Mouse (Mus musculus) thymus, adult 2 months (tissue): ENCODE measurements around the gene Zcchc13. TPM values are rescaled to one million over a fixed set of nuclear protein-coding genes. Genes with fewer than 3 reads are reported as not detected.
A peak's percentile ranks its signal among the peaks of the same experiment; 100 is the strongest.

Source experiments
- DNase-seq: peaks from one replicate; pipeline ENCODE4 v3.0.0; 2021
- H3K27ac ChIP-seq: fragments of 200-500 bp; 2 replicates; pipeline ENCODE4 v1.5.1; 2012; ENCODE audit warnings: low read length, control low read depth; ENCODE audit not compliant: control insufficient read depth, insufficient read depth
- H3K27me3 ChIP-seq: fragments of 200-500 bp; 2 replicates; pipeline ENCODE4 v1.6.1; 2012; ENCODE audit warnings: mild to moderate bottlenecking, low read length, moderate library complexity, mixed read lengths; ENCODE audit not compliant: control insufficient read depth, insufficient read depth
- H3K36me3 ChIP-seq: fragments of 200-500 bp; 2 replicates; pipeline ENCODE4 v1.6.1; 2012; ENCODE audit warnings: mild to moderate bottlenecking, low read length, moderate library complexity; ENCODE audit not compliant: control insufficient read depth, insufficient read depth
- H3K4me1 ChIP-seq: fragments of 200-500 bp; replicated peaks from 2 replicates; pipeline ENCODE4 v1.6.1; 2012; ENCODE audit warnings: low read length; ENCODE audit not compliant: control insufficient read depth, insufficient read depth
- H3K4me3 ChIP-seq: fragments of 200-500 bp; 2 replicates; pipeline ENCODE4 v1.5.1; 2012; ENCODE audit warnings: mild to moderate bottlenecking, low read length, control low read depth, moderate library complexity; ENCODE audit not compliant: control insufficient read depth, insufficient read depth
- CTCF ChIP-seq: fragments of 200-500 bp; IDR thresholded peaks from 2 replicates; pipeline ENCODE4 v1.5.1; 2012; ENCODE audit warnings: mild to moderate bottlenecking, control low read depth, low read length, moderate library complexity, borderline replicate concordance; ENCODE audit not compliant: control insufficient read depth, poor library complexity, insufficient read depth; ENCODE audit errors: extremely low read depth
- POLR2A ChIP-seq: fragments of 200-500 bp; IDR thresholded peaks from 2 replicates; pipeline ENCODE4 v1.6.1; 2012; ENCODE audit warnings: mild to moderate bottlenecking, low read length, control low read depth, moderate library complexity; ENCODE audit not compliant: control insufficient read depth, poor library complexity, insufficient read depth; ENCODE audit errors: extremely low read depth
- WGBS: fragments of 180-500 bp; shearing (Covaris S2); methylation state at CpG from one replicate; pipeline ENCODE4 v1.1.7; 2018; 5-methylcytosine and 5-hydroxymethylcytosine counted together
- polyA plus RNA-seq: library from polyadenylated mRNA; depleted of rRNA; stranded (reverse); fragments of >200 nt; gene quantifications from 2 replicates; pipeline ENCODE4 v1.2.3, GENCODE M21; 2012

Zcchc13 gene
- polyA plus RNA-seq, 1 experiment: 0.12 TPM

DNA sequence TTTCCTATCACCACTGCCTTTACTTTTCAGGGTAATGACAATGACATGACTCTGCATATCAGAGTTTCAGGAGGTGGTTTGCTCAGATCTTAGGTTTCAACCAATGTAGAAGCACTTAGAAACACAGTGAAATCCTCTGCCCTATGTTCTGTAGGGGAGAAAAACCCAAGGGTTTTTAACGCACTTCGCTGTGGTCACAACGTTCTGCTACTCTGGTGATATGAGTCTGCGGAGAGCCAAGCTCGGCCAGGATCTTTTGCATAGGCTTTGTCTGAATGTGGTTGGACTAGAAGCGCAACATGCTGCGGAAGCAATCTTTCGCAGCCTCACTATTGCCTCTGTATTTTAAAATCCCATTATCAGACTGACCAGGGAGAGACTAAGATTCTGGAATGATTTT, 8.6 kb upstream of the Zcchc13 start:
- Histone ChIP-seq H3K36me3 (no peaks in the 10 kb centered on the region), H3K27ac (peak overlapping the region; percentile 90), H3K4me3 (peak overlapping the region; percentile 50), H3K27me3 (no peaks in the 10 kb centered on the region), H3K4me1 (0 out of 2 replicates have a peak, but pooled peaks cover 2% of the 10 kb centered on the region)
- TF ChIP-seq POLR2A: no peak
- no peak for TF ChIP-seq CTCF
- peak; percentile 12 for DNase-seq
- WGBS: under 1% methylated on average over 8 of the region's 8 CpGs

DNA sequence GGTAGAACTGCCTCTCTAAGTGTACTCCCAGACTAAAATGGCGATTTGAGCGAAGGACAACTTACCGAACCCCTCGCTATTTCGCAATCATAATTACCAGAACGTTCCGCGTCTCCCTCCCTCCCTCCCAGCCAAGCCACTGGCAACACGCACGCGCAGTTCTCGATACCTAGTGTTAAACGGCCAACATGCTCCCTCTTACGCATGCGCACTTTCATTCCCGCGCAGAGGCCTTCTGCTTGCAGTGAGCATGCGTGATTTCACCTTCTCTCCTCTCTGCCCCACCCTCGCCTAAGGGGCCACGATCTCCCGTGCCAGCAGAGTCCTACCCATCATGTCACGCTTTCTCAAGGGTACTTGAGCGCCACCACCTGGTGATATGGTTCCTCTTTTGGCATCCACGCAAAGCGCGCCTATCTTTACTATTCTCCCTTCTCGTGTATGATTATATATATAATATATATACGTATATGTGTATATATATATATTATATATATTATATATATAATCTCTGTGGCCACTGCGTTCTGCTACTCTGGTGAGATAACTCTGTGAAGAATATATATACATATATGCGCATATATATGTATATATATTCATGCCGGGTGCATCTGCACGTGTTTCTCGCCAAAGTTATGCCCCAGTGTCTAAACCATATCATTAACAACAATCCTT, 8.0 kb upstream of the Zcchc13 start:
- peak; percentile 88 for DNase-seq
- H3K36me3 ChIP-seq: no peaks in the 10 kb centered on the region
- 0 out of 2 replicates have a peak, but pooled peaks cover 2% of the 10 kb centered on the region for H3K4me1 ChIP-seq
- TF ChIP-seq POLR2A (peak; percentile 61; the same call in 1 of the 2 replicates), CTCF (peak; percentile 47; the same call in 1 of the 2 replicates)
- peak overlapping the region; percentile 50 for H3K4me3 ChIP-seq
- WGBS: under 1% methylated on average over 33 of the region's 33 CpGs
- H3K27me3 ChIP-seq: no peaks in the 10 kb centered on the region
- peak overlapping the region; percentile 90; the same call in 1 of the 2 replicates for H3K27ac ChIP-seq

DNA sequence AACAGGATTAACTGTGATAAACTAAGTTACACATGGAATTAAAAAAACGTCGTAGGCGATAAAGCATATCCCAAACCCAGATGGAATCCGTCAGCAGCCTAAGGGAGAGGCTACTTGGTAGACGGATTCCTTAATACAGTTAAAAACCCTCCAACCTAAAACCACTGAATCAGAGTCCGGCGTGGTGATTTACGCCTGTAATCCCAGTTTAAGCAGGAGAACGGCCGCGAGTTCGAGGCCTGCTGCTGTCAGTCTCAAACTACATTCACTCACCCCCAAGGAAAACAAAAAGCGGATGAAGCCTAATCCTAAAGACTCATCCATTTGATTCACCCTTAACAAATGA, 7.5 kb upstream of the Zcchc13 start:
- WGBS: 7% methylated on average over 13 of the region's 13 CpGs
- DNase-seq: no peak
- H3K27ac ChIP-seq: no peak overlapping the region

DNA sequence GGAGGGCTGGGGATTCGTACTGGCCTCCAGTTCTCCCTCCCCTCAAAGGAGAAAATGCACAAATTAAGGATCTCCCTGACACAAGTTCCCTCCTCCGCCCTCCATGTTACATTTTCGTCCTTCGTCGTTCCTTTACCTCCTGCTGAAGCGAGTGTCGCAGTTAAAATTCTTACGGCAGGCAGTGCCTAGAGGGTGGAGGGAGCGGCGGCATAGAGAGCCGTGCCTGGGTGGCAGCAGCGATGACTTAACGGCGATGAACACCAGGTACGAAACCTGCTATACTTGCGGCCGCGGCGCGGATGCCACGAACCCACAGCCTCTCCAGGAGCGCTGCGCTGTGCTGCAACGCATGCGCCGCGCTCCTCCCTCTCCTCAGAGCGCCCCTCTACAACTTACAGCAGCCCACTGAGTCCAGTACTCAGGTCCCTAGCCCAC, 7.0 kb upstream of the Zcchc13 start:
- H3K36me3 ChIP-seq: no peaks in the 10 kb centered on the region
- no peak for TF ChIP-seq CTCF
- TF ChIP-seq POLR2A: no peak
- H3K27ac ChIP-seq: peak overlapping the region; percentile 52; the same call in 1 of the 2 replicates
- WGBS: under 1% methylated on average over 18 of the region's 28 CpGs
- no peaks in the 10 kb centered on the region for H3K27me3 ChIP-seq
- H3K4me1 ChIP-seq: 0 out of 2 replicates have a peak, but pooled peaks cover 2% of the 10 kb centered on the region
- peak; percentile 57 for DNase-seq
- peak overlapping the region; percentile 54 for H3K4me3 ChIP-seq

More for the DNA sequence above, 7.5 kb upstream of the Zcchc13 start:
- TF ChIP-seq CTCF (no peak), POLR2A (no peak)
- Histone ChIP-seq H3K4me3 (peak overlapping the region; percentile 33), H3K4me1 (0 out of 2 replicates have a peak, but pooled peaks cover 2% of the 10 kb centered on the region), H3K36me3 (no peaks in the 10 kb centered on the region), H3K27me3 (no peaks in the 10 kb centered on the region)

DNA sequence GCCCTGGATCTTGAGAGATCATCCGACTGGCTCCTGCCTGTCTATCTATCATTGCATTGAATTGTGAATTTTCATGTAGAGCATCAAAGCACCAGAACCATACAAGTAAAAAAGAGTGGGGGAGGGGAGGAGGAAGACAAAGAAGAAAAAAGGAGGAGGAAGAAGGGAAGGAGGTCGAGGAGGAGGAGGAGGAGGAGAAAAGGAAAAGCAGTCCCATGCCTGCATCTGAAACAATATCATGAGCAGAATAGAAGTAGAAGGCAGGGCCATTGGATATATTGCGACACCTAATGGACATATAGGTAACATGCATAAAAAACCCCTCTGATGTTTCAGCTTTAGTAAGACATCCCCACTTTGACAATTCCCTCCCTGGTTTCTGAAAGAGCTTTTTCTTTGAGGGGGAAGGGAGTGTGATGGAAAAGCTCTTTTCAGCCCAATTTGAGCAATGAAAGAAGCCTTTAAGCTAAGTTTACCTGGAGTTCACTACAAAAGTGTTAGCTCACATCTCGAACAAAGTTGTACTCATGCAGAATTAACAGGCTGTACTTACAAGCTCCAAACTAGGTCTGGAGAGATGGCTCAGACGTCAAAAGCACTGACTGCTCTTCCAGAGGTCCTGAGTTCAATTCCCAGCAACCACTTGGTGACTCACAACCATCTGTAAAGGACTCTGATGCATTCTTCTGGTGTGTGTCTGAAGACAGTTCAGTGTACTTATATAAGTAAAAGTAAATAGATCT, 5.8 kb upstream of the Zcchc13 start:
- WGBS: 43% methylated on average over 5 of the region's 5 CpGs

DNA sequence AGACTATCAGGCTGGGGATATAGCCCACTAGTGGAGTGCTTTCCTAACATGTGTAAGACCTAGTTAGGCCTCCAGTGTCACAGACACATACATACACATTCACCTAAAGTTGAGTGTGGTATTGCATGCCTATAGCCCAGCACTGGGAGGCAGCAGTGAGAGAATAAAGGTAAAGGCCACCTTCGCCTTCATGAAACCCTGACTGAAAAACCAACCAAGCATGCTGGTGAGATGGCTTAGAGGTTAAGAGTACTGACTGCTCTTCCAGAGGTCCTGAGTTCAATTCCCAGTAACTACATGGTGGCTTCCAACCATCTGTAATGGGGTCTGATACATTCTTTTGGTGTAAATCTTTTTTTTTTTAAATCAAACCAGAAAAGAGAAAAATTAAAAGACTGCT, 1.5 kb upstream of the Zcchc13 start:
- H3K4me3 ChIP-seq: no peak overlapping the region
- no peak overlapping the region for H3K27ac ChIP-seq
- no peaks in the 10 kb centered on the region for H3K27me3 ChIP-seq
- TF ChIP-seq POLR2A (no peak), CTCF (no peak)
- DNase-seq: no peak
- no peaks in the 10 kb centered on the region for H3K36me3 ChIP-seq
- 80% methylated on average over 1 of the region's 1 CpGs for WGBS
- no peaks in the 10 kb centered on the region for H3K4me1 ChIP-seq

More for the DNA sequence above, 5.8 kb upstream of the Zcchc13 start:
- Histone ChIP-seq H3K27me3 (no peaks in the 10 kb centered on the region), H3K36me3 (no peaks in the 10 kb centered on the region), H3K4me1 (0 out of 2 replicates have a peak, but pooled peaks cover 2% of the 10 kb centered on the region), H3K27ac (no peak overlapping the region), H3K4me3 (no peak overlapping the region)
- no peak for TF ChIP-seq POLR2A
- no peak for TF ChIP-seq CTCF
- no peak for DNase-seq
